Comparison of ENCODE assay signal across 8 mouse cellular contexts in the genomic region with DNA sequence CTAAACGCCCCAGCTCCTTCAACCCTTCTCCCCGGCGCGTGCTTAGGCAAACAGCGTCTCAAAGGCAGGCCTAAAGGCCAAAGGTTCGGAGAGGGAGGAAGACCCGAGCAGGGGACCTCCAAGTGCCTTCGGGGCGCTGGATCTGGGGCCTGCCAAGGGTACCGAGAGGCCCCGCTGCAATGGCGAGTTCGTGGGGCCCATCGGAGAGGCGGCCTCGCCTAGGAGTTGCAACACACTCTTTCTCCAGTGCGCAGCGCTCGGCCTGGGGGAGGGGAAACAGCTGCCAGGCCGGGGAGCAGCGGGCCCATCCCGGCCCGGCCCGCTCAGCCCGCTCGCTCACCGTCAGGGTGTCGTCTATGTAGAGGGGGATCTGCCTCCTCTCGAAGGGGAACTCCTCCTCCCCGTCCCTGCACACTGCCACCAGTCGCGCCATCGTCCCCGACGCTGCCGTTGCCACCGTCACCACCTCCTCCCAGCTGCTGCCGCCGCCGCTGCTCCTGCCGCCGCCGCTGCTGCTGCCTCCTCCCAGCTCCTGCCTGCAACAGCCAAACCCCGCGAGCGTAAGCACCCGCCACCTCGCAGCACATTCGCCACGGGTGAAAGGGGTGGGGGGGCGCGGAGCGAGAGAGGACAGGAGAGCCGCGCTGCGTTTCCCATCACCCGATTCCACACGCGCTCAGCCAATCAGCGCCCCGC. TPM values are rescaled to one million over a fixed set of nuclear protein-coding genes. Genes with fewer than 3 reads are reported as not detected.
DNase-seq lines count a peak whose midpoint lies in the region; ATAC-seq and TF ChIP-seq lines count a peak whose summit lies in the region.

No protein-coding gene starts in this region.

- no peaks in the 10 kb centered on the region for H3K27me3 ChIP-seq in forebrain, embryonic 15.5 days
- no peaks in the 10 kb centered on the region for H3K27me3 ChIP-seq in neural tube, embryonic 14.5 days (ENCODE audit: control insufficient read depth, insufficient read depth, low read length)
- H3K27me3 ChIP-seq in testis, adult 2 months (ENCODE audit: control insufficient read depth, insufficient read depth, low read length), result no peaks in the 10 kb centered on the region

- H3K4me3 ChIP-seq in ES-E14 (ENCODE audit: insufficient read depth in 1 of 2, low read depth in 1 of 2, low read length in 2 of 2, poor library complexity in 1 of 2, severe bottlenecking in 1 of 2), result peak overlapping the region; percentile 88 to 90
- peak overlapping the region; percentile 96 for H3K4me3 ChIP-seq in forebrain, embryonic 15.5 days
- H3K4me3 ChIP-seq in neural tube, embryonic 14.5 days (ENCODE audit: low read depth, low read length), result peak overlapping the region; percentile 90
- H3K4me3 ChIP-seq in testis, adult 2 months (ENCODE audit: control insufficient read depth, low read depth, low read length), result peak overlapping the region; percentile 95

- peak; percentile 89 for DNase-seq in ES-E14 (ENCODE audit: low read depth, low spot score)
- DNase-seq in cerebellum, adult 11-12 months, result peak; percentile 92
- peak; percentile 87 for DNase-seq in heart, postnatal 25 days (ENCODE audit: low spot score)
- DNase-seq in layer of hippocampus, adult 18-20 months (ENCODE audit: low spot score in 2 of 2), result peak; percentile 86 to 93
- DNase-seq in lung, adult 18-20 months, result peak; percentile 92 to 95

- peaks cover 2% of the 10 kb centered on the region for H3K36me3 ChIP-seq in ES-E14 (ENCODE audit: control insufficient read depth, insufficient read depth, low read length, poor library complexity, severe bottlenecking)
- H3K36me3 ChIP-seq in forebrain, embryonic 15.5 days, result no peaks in the 10 kb centered on the region
- no peaks in the 10 kb centered on the region for H3K36me3 ChIP-seq in neural tube, embryonic 14.5 days (ENCODE audit: control insufficient read depth, insufficient read depth, low read length)
- H3K36me3 ChIP-seq in testis, adult 2 months (ENCODE audit: control insufficient read depth, insufficient read depth, low read length), result no peaks in the 10 kb centered on the region; the same call in 1 of the 2 replicates

- WGBS in forebrain, embryonic 15.5 days, result under 1% methylated on average over 54 of the region's 61 CpGs
- WGBS in neural tube, embryonic 14.5 days, result under 1% methylated on average over 56 of the region's 61 CpGs

- no peaks in the 10 kb centered on the region for H3K9me3 ChIP-seq in ES-E14 (ENCODE audit: control insufficient read depth, insufficient read depth, low read depth, low read length)
- H3K9me3 ChIP-seq in forebrain, embryonic 15.5 days, result no peaks in the 10 kb centered on the region
- H3K9me3 ChIP-seq in neural tube, embryonic 14.5 days (ENCODE audit: control insufficient read depth, low read length), result no peaks in the 10 kb centered on the region

- intact Hi-C loops in heart, postnatal 25 days (cut with DNase I), result loop anchor here (2.0 to 10.0 kb wide), 3 partner anchors 41 to 685 kb away; a partner anchor contains a TSS

- in situ Hi-C loops in ES-E14 (cut with MboI; ENCODE audit: low sequenced_read_pairs in 2 of 2, unreplicated experiment in 2 of 2), result no loop called here

- peaks cover 2 to 7% of the 10 kb centered on the region in 2 experiments; a peak in 3 of 4 replicates for H3K4me1 ChIP-seq in ES-E14 (ENCODE audit: control insufficient read depth in 2 of 2, insufficient read depth in 2 of 2, low read length in 2 of 2, poor library complexity in 1 of 2)
- peaks cover 28% of the 10 kb centered on the region for H3K4me1 ChIP-seq in forebrain, embryonic 15.5 days
- H3K4me1 ChIP-seq in neural tube, embryonic 14.5 days (ENCODE audit: control insufficient read depth, insufficient read depth, low read length), result peaks cover 17% of the 10 kb centered on the region
- no peaks in the 10 kb centered on the region for H3K4me1 ChIP-seq in testis, adult 2 months (ENCODE audit: control insufficient read depth, insufficient read depth, low read length)

- peak; percentile 85 for TF ChIP-seq POLR2A in testis, adult 2 months (IDR thresholded peaks at IDR 0.05; ENCODE audit: control insufficient read depth, low read depth, low read length)

- H3K27ac ChIP-seq in ES-E14 (ENCODE audit: insufficient read depth, low read depth, low read length, poor library complexity, severe bottlenecking), result peak overlapping the region; percentile 89
- peak overlapping the region; percentile 99 for H3K27ac ChIP-seq in forebrain, embryonic 15.5 days (replicated peaks)
- H3K27ac ChIP-seq in neural tube, embryonic 14.5 days (ENCODE audit: low read depth, low read length), result peak overlapping the region; percentile 91
- peak overlapping the region; percentile 95 for H3K27ac ChIP-seq in testis, adult 2 months (ENCODE audit: control insufficient read depth, insufficient read depth, low read depth, low read length)

- ATAC-seq in forebrain, embryonic 15.5 days (replicated peaks), result peak; percentile 90
- peak; percentile 89 for ATAC-seq in neural tube, embryonic 14.5 days (ENCODE audit: low read depth)

- no peak for TF ChIP-seq CTCF in testis, adult 2 months (IDR thresholded peaks at IDR 0.05; ENCODE audit: control insufficient read depth, insufficient read depth, insufficient replicate concordance, low read depth, low read length)

- peak overlapping the region; percentile 74 for H3K4me2 ChIP-seq in forebrain, embryonic 15.5 days (replicated peaks)
- H3K4me2 ChIP-seq in neural tube, embryonic 14.5 days (ENCODE audit: low read depth, low read length), result peak overlapping the region; percentile 91

- H3K9ac ChIP-seq in ES-E14 (ENCODE audit: insufficient read depth, low read depth, low read length, poor library complexity, severe bottlenecking), result peak overlapping the region; percentile 89
- H3K9ac ChIP-seq in forebrain, embryonic 15.5 days (replicated peaks), result peak overlapping the region; percentile 85
- H3K9ac ChIP-seq in neural tube, embryonic 14.5 days (replicated peaks; ENCODE audit: low read depth, low read length), result peak overlapping the region; percentile 88

TF ChIP-seq in ES-E14, 5 proteins besides CTCF, POLR2A, EP300 and RAD21:
- TF ChIP-seq ZC3H11A (IDR thresholded peaks at IDR 0.05; ENCODE audit: borderline replicate concordance, low read depth, low read length) (peak; percentile 100), CHD2 (IDR thresholded peaks at IDR 0.05; ENCODE audit: low read depth, low read length) (peak; percentile 87), ZNF384 (IDR thresholded peaks at IDR 0.05; ENCODE audit: low read depth, low read length) (no peak), MAFK (IDR thresholded peaks at IDR 0.05; ENCODE audit: insufficient read depth, low read depth, low read length) (no peak), HCFC1 (IDR thresholded peaks at IDR 0.05; ENCODE audit: borderline replicate concordance, insufficient read depth, low read length) (peak; percentile 68)

RNA-seq across cellular contexts. Expression of a gene that starts 0.9 kb away (rescaled TPM):
- 38.6 and 59.1 TPM in 2 replicates for total RNA-seq in ES-E14 (2012; rRNA removed)
- 72.0 and 73.8 TPM in 2 replicates for polyA plus RNA-seq in forebrain, embryonic 15.5 days (2015; fragmentation: Nextera tagmentation; extraction: Ambion mirVana)
- total RNA-seq in heart, postnatal 25 days (2021), result 10 to 100 TPM; 41.2 to 46.8 TPM
- total RNA-seq in layer of hippocampus, adult 18-20 months (2021), result 10 to 100 TPM; 80.6 to 88.2 TPM
- 74.7 and 85.7 TPM in 2 replicates for polyA plus RNA-seq in neural tube, embryonic 14.5 days (2014; fragmentation: Nextera tagmentation; extraction: Ambion mirVana)
- polyA plus RNA-seq in testis, adult 2 months (2012; rRNA removed), result 274 and 308 TPM in 2 replicates

RNA-seq across cellular contexts. Expression of a gene that starts 10.3 kb away (rescaled TPM):
- 16.2 and 20.2 TPM in 2 replicates for total RNA-seq in ES-E14 (2012; rRNA removed)
- 4.7 and 6.9 TPM in 2 replicates for polyA plus RNA-seq in forebrain, embryonic 15.5 days (2015; fragmentation: Nextera tagmentation; extraction: Ambion mirVana)
- total RNA-seq in heart, postnatal 25 days (2021), result 1 to 10 TPM; 5.7 to 7.3 TPM
- 1 to 10 TPM; 7.4 to 7.9 TPM for total RNA-seq in layer of hippocampus, adult 18-20 months (2021)
- polyA plus RNA-seq in neural tube, embryonic 14.5 days (2014; fragmentation: Nextera tagmentation; extraction: Ambion mirVana), result 6.4 and 6.9 TPM in 2 replicates
- 24.5 and 24.7 TPM in 2 replicates for polyA plus RNA-seq in testis, adult 2 months (2012; rRNA removed)

RNA-seq across cellular contexts. Expression of a gene that starts 10.4 kb away (rescaled TPM):
- total RNA-seq in ES-E14 (2012; rRNA removed), result 7.2 and 7.7 TPM in 2 replicates
- polyA plus RNA-seq in forebrain, embryonic 15.5 days (2015; fragmentation: Nextera tagmentation; extraction: Ambion mirVana), result 2.3 and 3.4 TPM in 2 replicates
- 1 to 10 TPM; 5.4 to 6.4 TPM for total RNA-seq in heart, postnatal 25 days (2021)
- 1 to 10 TPM; 7.1 to 7.5 TPM for total RNA-seq in layer of hippocampus, adult 18-20 months (2021)
- polyA plus RNA-seq in neural tube, embryonic 14.5 days (2014; fragmentation: Nextera tagmentation; extraction: Ambion mirVana), result 2.8 and 2.9 TPM in 2 replicates
- 1.9 and 2.9 TPM in 2 replicates for polyA plus RNA-seq in testis, adult 2 months (2012; rRNA removed)

RNA-seq across cellular contexts. Expression of a gene that starts 40.9 kb away (rescaled TPM):
- 5.2 and 6.2 TPM in 2 replicates for total RNA-seq in ES-E14 (2012; rRNA removed)
- polyA plus RNA-seq in forebrain, embryonic 15.5 days (2015; fragmentation: Nextera tagmentation; extraction: Ambion mirVana), result 4.4 and 4.7 TPM in 2 replicates
- total RNA-seq in heart, postnatal 25 days (2021), result 100 to 1,000 TPM; 106 to 108 TPM
- 1 to 10 TPM; 5.3 to 5.8 TPM for total RNA-seq in layer of hippocampus, adult 18-20 months (2021)
- 7.9 and 9.9 TPM in 2 replicates for polyA plus RNA-seq in neural tube, embryonic 14.5 days (2014; fragmentation: Nextera tagmentation; extraction: Ambion mirVana)
- 34.0 and 35.2 TPM in 2 replicates for polyA plus RNA-seq in testis, adult 2 months (2012; rRNA removed)

RNA-seq across cellular contexts. Expression of a gene that starts 46.5 kb away (rescaled TPM):
- total RNA-seq in ES-E14 (2012; rRNA removed), result 57.4 and 80.4 TPM in 2 replicates
- 61.7 and 67.8 TPM in 2 replicates for polyA plus RNA-seq in forebrain, embryonic 15.5 days (2015; fragmentation: Nextera tagmentation; extraction: Ambion mirVana)
- total RNA-seq in heart, postnatal 25 days (2021), result 10 to 100 TPM in 1 of 2 experiments, 1 to 10 TPM in 1; 7.6 to 10.2 TPM
- 10 to 100 TPM; 29.3 to 30.0 TPM for total RNA-seq in layer of hippocampus, adult 18-20 months (2021)
- 70.9 and 86.2 TPM in 2 replicates for polyA plus RNA-seq in neural tube, embryonic 14.5 days (2014; fragmentation: Nextera tagmentation; extraction: Ambion mirVana)
- polyA plus RNA-seq in testis, adult 2 months (2012; rRNA removed), result 44.6 and 45.3 TPM in 2 replicates

Comparison
In these comparisons a context has a peak if more than half of its experiments do, and no peak if none do; other contexts are left out.
1. Peak in every context shown above with its lines: DNase-seq, ATAC-seq, H3K4me3 ChIP-seq and H3K27ac ChIP-seq.